Mouse (Mus musculus): ENCODE results near the gene Tmc4. TPM values are rescaled to one million over a fixed set of nuclear protein-coding genes. Genes with fewer than 3 reads are reported as not detected.

Gene Tmc4
- polyA plus RNA-seq, 1 experiment from 2014 or later: 3.4 TPM

DNA sequence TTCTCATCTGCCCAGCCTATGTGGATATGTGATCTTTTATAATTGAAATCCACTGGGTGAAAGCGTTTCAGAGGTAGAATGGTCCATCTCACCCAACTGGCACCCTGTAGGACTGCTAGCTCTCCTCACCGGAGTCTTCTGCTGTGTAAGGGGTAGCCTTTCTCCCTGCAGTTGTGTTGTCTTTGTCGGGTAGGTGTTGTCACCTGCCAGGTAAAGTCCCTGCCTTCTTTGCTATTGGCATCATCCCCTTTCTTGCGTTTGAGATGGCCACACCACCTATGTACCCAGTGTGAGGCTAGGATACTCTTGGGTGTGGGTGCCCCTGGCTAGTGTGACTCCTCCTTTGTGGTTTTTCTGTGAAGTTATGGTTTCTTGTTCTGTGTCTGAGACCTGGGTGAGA lies 30.7 kb downstream of the Tmc4 start:
- Histone ChIP-seq H3K9me3 (replicated peaks) (no peaks in the 10 kb centered on the region), H3K9ac (peak overlapping the region; percentile 99)

DNA sequence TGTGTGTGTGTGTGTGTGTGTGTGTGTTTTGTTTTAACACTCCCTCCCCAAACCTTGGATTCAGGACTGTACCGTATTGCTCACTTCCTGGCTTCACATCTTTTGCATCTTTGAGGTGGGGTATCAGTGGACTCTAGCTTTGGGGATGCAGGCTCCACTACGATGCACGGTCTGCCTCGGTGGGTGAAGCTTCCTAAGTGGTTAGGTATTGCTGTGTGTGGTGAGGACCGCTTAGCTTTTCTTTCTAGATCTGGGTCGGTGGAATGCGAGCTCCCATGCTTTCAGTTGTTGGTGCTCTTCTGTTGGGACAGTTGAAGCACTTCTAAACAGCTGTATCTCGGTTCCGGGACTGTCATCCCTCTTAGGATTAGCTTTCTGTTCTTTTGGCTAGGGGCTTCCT lies 31.2 kb downstream of the Tmc4 start:
- H3K27me3 ChIP-seq: no peaks in the 10 kb centered on the region
- peak overlapping the region; percentile 95 for H3K4me3 ChIP-seq
- ATAC-seq: no peak
- WGBS: 18% methylated on average over 9 of the region's 9 CpGs
- H3K9me3 ChIP-seq (replicated peaks): no peaks in the 10 kb centered on the region
- peaks cover 43% of the 10 kb centered on the region for H3K4me1 ChIP-seq
- H3K4me2 ChIP-seq: peak overlapping the region; percentile 93
- peak overlapping the region; percentile 97 for H3K27ac ChIP-seq
- peaks cover 31% of the 10 kb centered on the region for H3K36me3 ChIP-seq (ENCODE audit: poor library complexity, severe bottlenecking)
- peak overlapping the region; percentile 99 for H3K9ac ChIP-seq

More for the DNA sequence above, 30.7 kb downstream of the Tmc4 start:
- 64% methylated on average over 4 of the region's 4 CpGs for WGBS
- H3K4me1 ChIP-seq: peaks cover 43% of the 10 kb centered on the region
- no peak overlapping the region for H3K27ac ChIP-seq
- no peaks in the 10 kb centered on the region for H3K27me3 ChIP-seq
- H3K4me2 ChIP-seq: peak overlapping the region; percentile 93
- peak overlapping the region; percentile 95 for H3K4me3 ChIP-seq
- ATAC-seq: no peak
- peaks cover 32% of the 10 kb centered on the region for H3K36me3 ChIP-seq (ENCODE audit: poor library complexity, severe bottlenecking)

- Histone ChIP-seq H3K9ac (peak overlapping the region; percentile 99), H3K36me3 (ENCODE audit: poor library complexity, severe bottlenecking) (peaks cover 31% of the 10 kb centered on the region), H3K4me2 (peak overlapping the region; percentile 93), H3K4me1 (peaks cover 43% of the 10 kb centered on the region), H3K4me3 (peak overlapping the region; percentile 95), H3K9me3 (replicated peaks) (no peaks in the 10 kb centered on the region), H3K27ac (peak overlapping the region; percentile 97), H3K27me3 (no peaks in the 10 kb centered on the region)
- no peak; the same call in 1 of the 2 replicates for ATAC-seq
- under 1% methylated on average over 51 of the region's 58 CpGs for WGBS
Observed at GRCm38 (mm10) chr7:3645488-3646025, 31.8 kb downstream of the Tmc4 start.

GRCm38 (mm10) chr7:3644672-3645487 lies 32.5 kb downstream of the Tmc4 start, which contains the start of gene Cnot3:
Gene Cnot3 (plus strand): TSS chr7:3645268.
- H3K4me3 ChIP-seq: peak within 1 kb of the TSS; percentile 95
- under 1% methylated on average over 58 of the region's 58 CpGs for WGBS

DNA sequence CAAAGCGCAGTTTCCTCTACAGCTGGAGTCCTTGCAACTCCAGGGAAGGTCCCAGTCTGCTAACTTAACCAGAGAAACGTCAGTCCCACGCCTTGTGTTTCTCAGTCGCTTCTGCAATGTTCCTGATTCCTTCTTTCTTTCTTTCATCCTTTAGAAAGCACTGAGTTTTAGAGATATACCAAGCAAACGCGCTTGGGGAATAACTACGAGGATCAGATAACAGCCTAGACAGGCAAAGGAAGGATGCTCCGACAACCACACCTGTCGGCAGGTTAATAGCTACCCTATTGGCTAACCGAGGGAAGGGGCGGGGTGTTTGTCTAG lies 33.0 kb downstream of the Tmc4 start:
- Histone ChIP-seq H3K27ac (peak overlapping the region; percentile 97; the same call in 1 of the 2 replicates), H3K4me1 (peaks cover 38% of the 10 kb centered on the region), H3K9me3 (replicated peaks) (no peaks in the 10 kb centered on the region), H3K4me3 (peak overlapping the region; percentile 95), H3K4me2 (peak overlapping the region; percentile 93), H3K36me3 (ENCODE audit: poor library complexity, severe bottlenecking) (peaks cover 38% of the 10 kb centered on the region), H3K27me3 (no peaks in the 10 kb centered on the region), H3K9ac (0 out of 2 replicates have a peak overlapping the region, but pooled peaks have one; percentile 1)
- WGBS: 1% methylated on average over 11 of the region's 11 CpGs
- no peak for ATAC-seq

More at GRCm38 (mm10) chr7:3644672-3645487, 32.5 kb downstream of the Tmc4 start, which contains the start of gene Cnot3:
- Histone ChIP-seq H3K9ac (peak within 1 kb of the TSS; percentile 99), H3K9me3 (replicated peaks) (no peaks in the 10 kb centered on the region), H3K27ac (peak within 1 kb of the TSS; percentile 97), H3K4me1 (peaks cover 43% of the 10 kb centered on the region), H3K27me3 (no peaks in the 10 kb centered on the region), H3K4me2 (peak within 1 kb of the TSS; percentile 93), H3K36me3 (ENCODE audit: poor library complexity, severe bottlenecking) (peaks cover 32% of the 10 kb centered on the region)
- ATAC-seq: peak; percentile 98

- 24% methylated on average over 9 of the region's 9 CpGs for WGBS
Observed at GRCm38 (mm10) chr7:3643843-3644242, 33.5 kb downstream of the Tmc4 start.

GRCm38 (mm10) chr7:3643412-3643811 lies 33.9 kb downstream of the Tmc4 start:
- no peaks in the 10 kb centered on the region for H3K9me3 ChIP-seq (replicated peaks)
- no peak for ATAC-seq
- no peak overlapping the region for H3K9ac ChIP-seq
- 75% methylated on average over 5 of the region's 5 CpGs for WGBS
- peaks cover 30% of the 10 kb centered on the region for H3K4me1 ChIP-seq
- no peak overlapping the region for H3K27ac ChIP-seq
- peak overlapping the region; percentile 93; the same call in 1 of the 2 replicates for H3K4me2 ChIP-seq
- peaks cover 46% of the 10 kb centered on the region for H3K36me3 ChIP-seq (ENCODE audit: poor library complexity, severe bottlenecking)
- H3K27me3 ChIP-seq: no peaks in the 10 kb centered on the region
- H3K4me3 ChIP-seq: no peak overlapping the region

More at GRCm38 (mm10) chr7:3643843-3644242, 33.5 kb downstream of the Tmc4 start:
- H3K4me1 ChIP-seq: peaks cover 34% of the 10 kb centered on the region
- no peak for ATAC-seq
- H3K4me3 ChIP-seq: peak overlapping the region; percentile 95
- H3K9ac ChIP-seq: 0 out of 2 replicates have a peak overlapping the region, but pooled peaks have one; percentile 1
- H3K9me3 ChIP-seq (replicated peaks): no peaks in the 10 kb centered on the region
- no peak overlapping the region for H3K27ac ChIP-seq
- H3K4me2 ChIP-seq: peak overlapping the region; percentile 93
- peaks cover 42% of the 10 kb centered on the region for H3K36me3 ChIP-seq (ENCODE audit: poor library complexity, severe bottlenecking)
- H3K27me3 ChIP-seq: no peaks in the 10 kb centered on the region

DNA sequence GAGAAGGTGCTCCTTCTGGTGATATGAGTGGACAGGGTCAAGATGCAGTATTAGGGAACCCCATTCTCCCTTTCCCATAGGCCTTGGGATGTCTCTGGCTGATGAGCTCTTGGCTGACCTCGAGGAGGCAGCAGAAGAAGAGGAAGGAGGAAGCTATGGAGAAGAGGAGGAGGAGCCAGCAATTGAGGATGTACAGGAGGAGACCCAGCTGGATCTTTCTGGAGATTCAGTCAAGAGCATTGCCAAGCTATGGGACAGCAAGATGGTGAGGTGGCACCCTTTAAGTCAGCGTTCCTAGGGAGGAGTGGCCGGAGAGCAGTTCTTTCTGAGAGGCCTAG lies 46.9 kb downstream of the Tmc4 start:
- Histone ChIP-seq H3K36me3 (ENCODE audit: poor library complexity, severe bottlenecking) (peaks cover 41% of the 10 kb centered on the region), H3K4me3 (peak overlapping the region; percentile 70), H3K4me2 (peak overlapping the region; percentile 97), H3K27ac (no peak overlapping the region), H3K9ac (peak overlapping the region; percentile 75), H3K4me1 (peaks cover 29% of the 10 kb centered on the region), H3K9me3 (replicated peaks) (no peaks in the 10 kb centered on the region), H3K27me3 (no peaks in the 10 kb centered on the region)
- 63% methylated on average over 3 of the region's 3 CpGs for WGBS
- peak; percentile 7; the same call in 1 of the 2 replicates for ATAC-seq

DNA sequence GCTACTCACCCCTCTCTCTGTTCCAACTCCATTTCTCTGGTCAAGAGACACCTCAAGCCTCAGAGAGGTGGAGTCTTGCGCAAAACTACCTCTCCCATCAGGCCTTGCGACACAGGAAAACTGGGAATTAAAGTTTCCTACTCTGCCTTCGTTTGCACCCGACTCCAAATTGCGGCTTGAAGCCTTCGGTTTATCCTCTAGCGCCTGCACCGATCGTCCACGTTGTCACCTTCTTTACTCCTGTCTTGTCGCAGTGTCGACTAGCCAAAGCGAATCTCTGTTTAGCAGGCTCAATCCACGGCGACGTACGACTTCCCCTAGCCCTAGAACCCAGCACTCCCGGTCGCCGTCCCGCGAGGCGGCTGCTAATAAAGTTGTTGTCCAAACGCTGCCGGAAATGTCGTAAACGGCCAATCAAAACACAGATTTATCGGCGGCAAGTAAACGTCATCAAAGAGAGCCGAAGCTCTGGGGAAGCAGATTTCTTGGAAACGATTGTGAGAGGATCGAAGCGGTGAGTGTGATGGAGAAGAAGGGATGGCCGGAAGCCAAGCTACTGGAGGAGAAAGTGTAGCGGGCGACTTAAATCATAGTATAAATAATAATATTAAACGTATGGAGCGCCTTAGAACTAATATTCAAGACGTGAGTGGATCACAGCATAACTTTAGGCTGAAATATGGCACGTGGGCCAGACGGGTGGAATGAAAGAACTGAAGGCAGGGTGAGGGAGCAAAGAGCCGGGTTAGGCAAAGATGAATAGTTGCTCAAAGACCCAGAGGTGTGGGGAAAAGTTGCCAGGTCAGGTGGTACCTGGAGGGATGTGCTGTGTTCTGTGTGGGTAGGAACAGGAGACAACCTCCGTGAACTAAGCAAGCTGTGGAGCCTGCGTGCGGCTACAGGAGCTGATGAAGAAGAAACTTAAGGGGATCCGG lies 47.5 kb downstream of the Tmc4 start, which contains the start of the genes Tfpt and Prpf31:
Gene Tfpt (minus strand): TSS at position 387 of the 935 bp plus-strand sequence.
Gene Prpf31 (plus strand): TSS at position 443 of the 935 bp plus-strand sequence.
- Histone ChIP-seq H3K4me3 (peak within 1 kb of the TSS; percentile 70), H3K27me3 (no peaks in the 10 kb centered on the region), H3K9me3 (replicated peaks) (no peaks in the 10 kb centered on the region), H3K36me3 (ENCODE audit: poor library complexity, severe bottlenecking) (peaks cover 41% of the 10 kb centered on the region), H3K4me1 (peaks cover 29% of the 10 kb centered on the region), H3K4me2 (peak within 1 kb of the TSS; percentile 97), H3K9ac (peak within 1 kb of the TSS; percentile 84), H3K27ac (peak within 1 kb of the TSS; percentile 40)
- peak; percentile 90 for ATAC-seq
- 2% methylated on average over 47 of the region's 47 CpGs for WGBS

DNA sequence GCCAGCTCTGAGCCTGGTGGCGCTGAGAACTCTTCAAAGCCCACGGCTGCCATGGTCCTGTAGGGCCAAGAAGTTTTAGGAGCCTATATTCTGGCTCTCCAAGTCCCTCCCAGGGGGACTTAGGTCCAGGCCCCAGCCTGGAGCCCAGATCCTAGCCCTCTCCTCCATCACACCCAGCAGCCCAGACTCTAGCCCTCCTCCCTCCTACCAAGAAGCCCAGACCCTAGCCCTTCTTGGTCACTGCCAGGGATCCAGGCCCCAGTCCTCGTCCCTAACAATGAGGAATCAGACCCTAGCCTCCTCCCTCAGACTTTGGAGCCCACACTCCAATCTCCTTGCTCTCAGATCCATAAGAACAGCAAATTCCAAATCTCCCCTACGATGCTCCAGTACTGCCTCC lies 48.3 kb downstream of the Tmc4 start:
- 33% methylated on average over 4 of the region's 4 CpGs for WGBS
- Histone ChIP-seq H3K27ac (peak overlapping the region; percentile 40; the same call in 1 of the 2 replicates), H3K36me3 (ENCODE audit: poor library complexity, severe bottlenecking) (peaks cover 41% of the 10 kb centered on the region)

DNA sequence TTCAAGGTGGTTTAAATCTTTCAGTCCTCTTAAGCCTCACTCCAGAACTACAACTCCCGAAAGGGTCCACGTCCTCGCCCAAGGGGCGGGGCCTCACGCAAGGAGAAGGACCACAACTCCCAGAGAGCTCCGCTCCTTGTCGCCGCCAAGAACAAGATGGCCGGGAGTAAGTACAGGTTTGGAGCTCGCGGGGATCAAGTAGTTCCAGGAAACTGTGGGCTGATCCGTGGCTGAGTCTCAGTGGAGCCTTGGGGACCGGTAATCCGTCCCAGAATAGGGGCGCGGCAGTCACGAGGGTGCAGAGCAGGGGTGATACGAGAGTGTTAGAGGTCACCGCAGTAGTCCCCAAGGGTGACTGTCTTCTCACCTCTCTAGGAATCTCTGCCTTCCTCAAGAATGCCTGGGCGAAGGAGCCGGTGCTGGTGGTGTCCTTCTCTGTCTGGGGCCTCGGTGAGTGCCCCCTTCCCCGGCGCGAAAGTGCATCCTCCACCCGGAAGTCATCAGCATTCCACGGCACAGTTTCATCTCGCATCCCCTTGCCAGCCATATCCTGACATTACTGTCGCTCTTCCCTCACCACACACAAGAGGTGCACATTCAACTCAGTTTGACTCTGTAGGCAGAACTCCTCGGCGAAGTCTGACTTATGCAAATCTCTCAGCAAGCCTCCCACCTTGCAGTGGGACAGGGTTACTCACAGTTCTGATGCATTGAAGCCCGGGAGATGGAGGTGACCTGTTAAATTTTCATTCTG lies 59.9 kb downstream of the Tmc4 start, which contains the start of gene Ndufa3:
Gene Ndufa3 (plus strand): TSS at position 132 of the 754 bp plus-strand sequence.
- Histone ChIP-seq H3K9me3 (replicated peaks) (no peaks in the 10 kb centered on the region), H3K4me2 (peak within 1 kb of the TSS; percentile 76), H3K4me3 (peak within 1 kb of the TSS; percentile 79), H3K36me3 (ENCODE audit: poor library complexity, severe bottlenecking) (peaks cover 34% of the 10 kb centered on the region), H3K27ac (0 out of 2 replicates have a peak within 1 kb of the TSS, but pooled peaks have one; percentile 25), H3K9ac (peak within 1 kb of the TSS; percentile 89), H3K27me3 (no peaks in the 10 kb centered on the region), H3K4me1 (peaks cover 10% of the 10 kb centered on the region)
- peak; percentile 98 for ATAC-seq
- under 1% methylated on average over 29 of the region's 32 CpGs for WGBS

More for the DNA sequence above, 48.3 kb downstream of the Tmc4 start:
- Histone ChIP-seq H3K9me3 (replicated peaks) (no peaks in the 10 kb centered on the region), H3K9ac (peak overlapping the region; percentile 84), H3K27me3 (no peaks in the 10 kb centered on the region), H3K4me1 (peaks cover 29% of the 10 kb centered on the region), H3K4me3 (peak overlapping the region; percentile 70), H3K4me2 (peak overlapping the region; percentile 97)
- peak; percentile 42 for ATAC-seq

Measured in forebrain, embryonic 13.5 days (tissue).